Mouse (Mus musculus): ENCODE measurements around the gene Nhsl2.
"Not testable (repeated sequence)": the region's sequence is repeated elsewhere in the genome, so short reads cannot be mapped to it uniquely, and the experiment has no call there.

- TF ChIP-seq POLR2A (IDR thresholded peaks at IDR 0.05; ENCODE audit: control insufficient read depth, low read depth, low read length); CTCF (IDR thresholded peaks at IDR 0.05; ENCODE audit: control insufficient read depth, insufficient read depth, insufficient replicate concordance, low read depth, low read length): not testable (repeated sequence)
Measured at GRCm38 (mm10) chrX:102103830-102104229, 254.6 kb downstream of the Nhsl2 start.
